17 mouse cellular contexts compared by ENCODE assay signal in genomic region chr10:19441807-19442206, GRCm38 (mm10).
DNase-seq lines count a peak whose midpoint lies in the region; ATAC-seq and TF ChIP-seq lines count a peak whose summit lies in the region.
"Had no signal": no experiment of that assay in that cellular context is flagged by ENCODE, and none has a peak within 500 bp of the region (broad histone marks: within the 10 kb centered on the region; RNA-seq: fewer than 3 reads in every experiment).

No protein-coding gene starts in this region.

- no peaks in the 10 kb centered on the region for H3K9me3 ChIP-seq in kidney, postnatal 0 days (replicated peaks; ENCODE audit: low read length)
- no peaks in the 10 kb centered on the region for H3K9me3 ChIP-seq in hindbrain, embryonic 13.5 days
- no peaks in the 10 kb centered on the region for H3K9me3 ChIP-seq in neural tube, embryonic 11.5 days (ENCODE audit: control insufficient read depth, low read length)
- H3K9me3 ChIP-seq: embryonic facial prominence, embryonic 12.5 days; forebrain, embryonic 13.5 days; lung, embryonic 15.5 days had no signal

- no peaks in the 10 kb centered on the region for H3K27me3 ChIP-seq in kidney, postnatal 0 days (ENCODE audit: insufficient read depth, low read length)
- peaks cover 81% of the 10 kb centered on the region for H3K27me3 ChIP-seq in hindbrain, embryonic 13.5 days
- H3K27me3 ChIP-seq in neural tube, embryonic 11.5 days (ENCODE audit: control insufficient read depth, insufficient read depth, low read length), result peaks cover 8% of the 10 kb centered on the region; the same call in 1 of the 2 replicates
- H3K27me3 ChIP-seq in thymus, adult 2 months (ENCODE audit: control insufficient read depth, insufficient read depth, low read length), result no peaks in the 10 kb centered on the region

- no peaks in the 10 kb centered on the region for H3K36me3 ChIP-seq in kidney, postnatal 0 days (ENCODE audit: insufficient read depth, low read length)
- H3K36me3 ChIP-seq in hindbrain, embryonic 13.5 days, result no peaks in the 10 kb centered on the region
- no peaks in the 10 kb centered on the region for H3K36me3 ChIP-seq in neural tube, embryonic 11.5 days (ENCODE audit: control insufficient read depth, insufficient read depth, low read length)
- H3K36me3 ChIP-seq in thymus, adult 2 months (ENCODE audit: control insufficient read depth, insufficient read depth, low read length), result no peaks in the 10 kb centered on the region
- H3K36me3 ChIP-seq: embryonic facial prominence, embryonic 12.5 days; lung, embryonic 15.5 days had no signal

- no peak overlapping the region for H3K9ac ChIP-seq in kidney, postnatal 0 days (ENCODE audit: low read depth, low read length)
- no peak overlapping the region for H3K9ac ChIP-seq in hindbrain, embryonic 13.5 days
- no peak overlapping the region for H3K9ac ChIP-seq in neural tube, embryonic 11.5 days (ENCODE audit: low read length)
- H3K9ac ChIP-seq: embryonic facial prominence, embryonic 12.5 days; forebrain, embryonic 13.5 days; lung, embryonic 15.5 days had no signal

- 0 out of 2 replicates have a peak, but pooled peaks have one; percentile 40 for ATAC-seq in kidney, postnatal 0 days (replicated peaks; ENCODE audit: low FRiP score, low read depth)
- no peak; the same call in 1 of the 2 replicates for ATAC-seq in hindbrain, embryonic 13.5 days (ENCODE audit: low FRiP score)
- no peak; the same call in 1 of the 2 replicates for ATAC-seq in neural tube, embryonic 11.5 days (ENCODE audit: insufficient read depth, low FRiP score, low TSS enrichment)
- ATAC-seq: forebrain, embryonic 13.5 days had no signal

- no peak overlapping the region for H3K4me2 ChIP-seq in kidney, postnatal 0 days (ENCODE audit: low read length)
- H3K4me2 ChIP-seq in hindbrain, embryonic 13.5 days, result peak overlapping the region; percentile 29; the same call in 1 of the 2 replicates
- no peak overlapping the region for H3K4me2 ChIP-seq in neural tube, embryonic 11.5 days (ENCODE audit: low read depth)
- H3K4me2 ChIP-seq: embryonic facial prominence, embryonic 12.5 days; forebrain, embryonic 13.5 days; heart, embryonic 11.5 days; lung, embryonic 15.5 days had no signal

- 56% methylated on average over 12 of the region's 12 CpGs for WGBS in kidney, postnatal 0 days
- 8% methylated on average over 12 of the region's 12 CpGs for WGBS in hindbrain, embryonic 13.5 days
- WGBS in neural tube, embryonic 11.5 days, result 22% methylated on average over 12 of the region's 12 CpGs
- 93% methylated on average over 12 of the region's 12 CpGs for WGBS in thymus, adult 2 months

- H3K4me3 ChIP-seq in kidney, postnatal 0 days (replicated peaks; ENCODE audit: low read depth, low read length), result no peak overlapping the region
- H3K4me3 ChIP-seq in hindbrain, embryonic 13.5 days, result no peak overlapping the region
- H3K4me3 ChIP-seq in neural tube, embryonic 11.5 days (ENCODE audit: low read depth, low read length), result no peak overlapping the region
- no peak overlapping the region for H3K4me3 ChIP-seq in thymus, adult 2 months (ENCODE audit: control insufficient read depth, insufficient read depth, low read length)
- H3K4me3 ChIP-seq: embryonic facial prominence, embryonic 12.5 days; forebrain, embryonic 13.5 days; gastrocnemius, adult 2 months; layer of hippocampus, adult 2 months; lung, embryonic 15.5 days had no signal

- DNase-seq in kidney, postnatal 0 days (ENCODE audit: low spot score), result no peak
- DNase-seq in kidney, adult 11 months, result no peak
- DNase-seq in brain, embryonic 14.5 days (ENCODE audit: low read depth), result peak; percentile 26
- peak; percentile 69 for DNase-seq in neural tube, embryonic 11.5 days (ENCODE audit: low spot score)
- no peak for DNase-seq in adipocyte (ENCODE audit: low spot score)
- no peak for DNase-seq in ovary, postnatal 36 days (ENCODE audit: low spot score)
- DNase-seq in thymus, adult 2 months, result no peak
- DNase-seq: cerebellum, adult 18-20 months; gastrocnemius, adult 2 months; liver had no signal

- no peak for TF ChIP-seq POLR2A in brain, embryonic 14.5 days (IDR thresholded peaks at IDR 0.05; ENCODE audit: borderline replicate concordance, extremely low read depth, insufficient read depth, insufficient read length, poor library complexity, severe bottlenecking)
- TF ChIP-seq POLR2A in thymus, adult 2 months (IDR thresholded peaks at IDR 0.05; ENCODE audit: control insufficient read depth, extremely low read depth, insufficient read depth, low read length, poor library complexity), result no peak

- H3K4me1 ChIP-seq in kidney, postnatal 0 days (replicated peaks; ENCODE audit: insufficient read depth, low read length), result no peaks in the 10 kb centered on the region
- H3K4me1 ChIP-seq in hindbrain, embryonic 13.5 days (replicated peaks), result peaks cover 7% of the 10 kb centered on the region
- H3K4me1 ChIP-seq in neural tube, embryonic 11.5 days (ENCODE audit: control insufficient read depth, insufficient read depth, low read length), result peaks cover 7% of the 10 kb centered on the region; the same call in 1 of the 2 replicates
- no peaks in the 10 kb centered on the region for H3K4me1 ChIP-seq in thymus, adult 2 months (replicated peaks; ENCODE audit: control insufficient read depth, insufficient read depth, low read length)
- H3K4me1 ChIP-seq: embryonic facial prominence, embryonic 12.5 days; lung, embryonic 15.5 days had no signal

- TF ChIP-seq CTCF in kidney, postnatal 0 days (IDR thresholded peaks at IDR 0.05; ENCODE audit: low read depth), result no peak
- TF ChIP-seq CTCF in brain, embryonic 14.5 days (IDR thresholded peaks at IDR 0.05; ENCODE audit: borderline replicate concordance, extremely low read depth, insufficient read depth, insufficient read length), result no peak
- TF ChIP-seq CTCF in thymus, adult 2 months (IDR thresholded peaks at IDR 0.05; ENCODE audit: borderline replicate concordance, control insufficient read depth, extremely low read depth, insufficient read depth, low read length, poor library complexity), result no peak

- H3K27ac ChIP-seq in kidney, postnatal 0 days, result no peak overlapping the region
- no peak overlapping the region for H3K27ac ChIP-seq in hindbrain, embryonic 13.5 days
- peak overlapping the region; percentile 50; the same call in 1 of the 2 replicates for H3K27ac ChIP-seq in neural tube, embryonic 11.5 days (ENCODE audit: low read depth, low read length)
- H3K27ac ChIP-seq in thymus, adult 2 months (ENCODE audit: control insufficient read depth, insufficient read depth, low read length), result no peak overlapping the region
- H3K27ac ChIP-seq: embryonic facial prominence, embryonic 12.5 days; forebrain, embryonic 13.5 days; gastrocnemius, adult 2 months; layer of hippocampus, adult 2 months; lung, embryonic 15.5 days; stomach, postnatal 0 days had no signal

Comparison
In these comparisons a context has a peak if more than half of its experiments do, and no peak if none do; other contexts are left out.
1. DNase-seq: peak in brain, embryonic 14.5 days (single experiment) and neural tube, embryonic 11.5 days (single experiment); none in kidney, postnatal 0 days (single experiment), kidney, adult 11 months (single experiment), adipocyte (single experiment), ovary, postnatal 36 days (single experiment) and thymus, adult 2 months (single experiment).